Mouse (Mus musculus): ENCODE data around the gene Gnat1.

Gnat1 gene

DNA sequence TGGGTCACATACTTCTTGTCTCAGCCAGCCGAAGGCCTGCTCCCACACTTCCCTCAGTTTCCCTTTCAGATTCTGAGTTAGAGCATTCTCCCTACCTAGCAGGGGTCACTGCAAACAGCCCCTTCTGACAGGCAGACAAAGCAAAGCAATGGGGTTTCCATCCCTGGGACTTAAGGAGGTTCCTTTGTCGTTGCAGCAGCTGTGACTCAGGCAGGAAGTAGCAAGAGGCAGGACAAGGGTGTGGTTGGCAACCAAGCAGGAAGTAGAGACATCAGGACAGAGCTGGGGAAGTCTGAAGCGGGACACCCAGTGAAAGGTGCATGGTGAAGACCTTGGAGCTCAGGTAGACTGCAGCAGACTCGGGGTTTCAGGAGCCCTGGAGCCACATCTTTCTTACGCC lies 55.0 kb downstream of the Gnat1 start:
- no peak for DNase-seq
